Mouse (Mus musculus) cerebellum, postnatal 10 days (tissue): Measurements from ENCODE around the gene Mtg2.

Experiments used
- DNase-seq, 2 experiments: peaks; one replicate each; pipeline ENCODE4 v3.0.0; 2021; ENCODE audit warnings: mixed read lengths in 2 of 2

The Mtg2 gene

DNA sequence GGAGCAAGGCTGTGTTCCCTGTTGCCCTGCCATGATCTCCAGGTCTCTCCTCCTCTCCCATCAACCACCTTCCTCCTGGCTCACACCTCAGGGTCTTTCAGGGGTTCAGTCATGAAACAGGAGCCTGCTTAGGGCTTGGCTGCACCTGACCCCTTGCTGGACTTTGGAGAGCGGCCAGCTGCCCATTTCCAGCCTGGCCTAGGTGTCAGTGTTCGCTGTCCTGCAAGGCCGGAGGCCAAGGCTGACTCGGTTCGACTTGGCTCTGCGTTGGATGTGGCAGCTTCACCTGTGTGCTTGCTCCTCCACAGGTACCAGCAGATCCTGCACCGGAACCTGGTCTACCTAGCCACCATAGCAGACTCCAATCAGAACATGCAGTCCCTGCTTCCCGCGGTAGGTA, 17.4 kb upstream of the Mtg2 start:
- DNase-seq: no peak

DNA sequence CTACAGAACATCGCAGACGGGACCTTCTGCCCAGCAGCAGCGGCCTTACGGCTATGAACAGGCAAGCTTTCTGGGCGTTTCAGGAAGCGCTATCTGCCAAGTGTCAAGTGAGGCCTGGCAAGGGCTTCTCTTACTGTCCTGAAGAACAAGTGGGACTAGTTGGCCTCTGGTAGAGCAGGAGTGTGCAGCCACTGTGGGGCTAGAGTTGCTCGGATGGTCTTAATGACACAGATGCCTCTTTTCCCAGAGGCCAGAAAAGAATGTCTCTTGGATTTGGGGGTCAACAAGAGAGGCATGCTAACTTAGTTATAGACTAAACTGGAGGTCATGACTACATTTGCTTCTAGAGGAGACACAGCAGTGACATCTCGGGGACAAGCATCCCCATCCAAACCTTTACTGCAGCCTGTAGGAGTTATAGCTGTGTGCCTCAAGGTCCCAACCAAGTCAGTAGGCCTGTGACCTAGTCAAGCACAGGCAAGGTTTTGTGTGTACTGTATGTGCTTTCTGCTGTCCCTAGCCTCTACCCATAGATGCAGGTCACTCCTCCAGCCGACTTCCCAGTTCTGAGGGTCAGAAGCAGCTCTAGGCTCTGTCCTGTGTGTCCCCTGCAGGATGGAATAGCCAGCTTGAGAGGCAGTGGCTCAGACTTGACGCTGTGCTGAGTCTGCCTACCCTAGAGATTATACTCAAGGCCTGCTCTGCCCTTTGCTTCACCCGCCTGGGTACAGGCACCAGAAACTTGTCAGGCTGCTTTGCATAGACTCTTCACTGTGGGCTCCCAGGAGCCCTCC, 6.9 kb upstream of the Mtg2 start:
- DNase-seq: no peak

DNA sequence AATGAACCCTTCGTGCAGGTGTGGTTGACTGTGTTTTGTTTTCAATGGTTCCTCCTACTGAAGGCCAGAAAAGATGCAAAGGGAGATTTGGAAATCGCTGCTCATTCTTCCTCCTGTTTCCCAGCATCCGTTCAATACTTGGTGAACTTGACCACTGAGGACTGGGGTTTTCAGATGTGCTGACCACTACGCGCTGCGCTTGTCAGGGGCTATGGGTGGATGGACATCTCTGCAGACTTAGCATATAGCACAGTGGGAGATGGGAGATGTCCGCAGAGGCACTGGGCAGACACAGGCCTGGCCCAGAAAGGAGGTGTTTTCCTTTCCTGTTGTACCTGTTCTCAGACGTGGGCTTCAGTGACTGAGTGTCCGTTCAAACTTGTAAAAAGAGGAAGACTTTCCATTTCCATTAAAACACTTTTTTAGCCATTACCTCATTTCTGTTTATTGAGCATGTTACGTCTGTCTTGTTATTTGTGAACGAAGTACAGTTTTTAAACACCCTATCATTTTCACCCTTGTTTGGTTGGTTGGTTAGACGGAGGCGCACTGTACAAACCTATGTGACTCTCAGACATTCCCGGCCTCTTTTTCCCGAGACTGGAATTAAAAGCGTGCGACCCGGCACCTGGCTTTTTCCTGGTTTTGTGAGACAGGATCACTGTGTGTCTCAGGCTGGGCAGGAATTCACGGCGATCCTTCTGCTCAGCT, 463 bp upstream of the Mtg2 start:
- DNase-seq: peak in 1 of 2 experiments; percentile 21

DNA sequence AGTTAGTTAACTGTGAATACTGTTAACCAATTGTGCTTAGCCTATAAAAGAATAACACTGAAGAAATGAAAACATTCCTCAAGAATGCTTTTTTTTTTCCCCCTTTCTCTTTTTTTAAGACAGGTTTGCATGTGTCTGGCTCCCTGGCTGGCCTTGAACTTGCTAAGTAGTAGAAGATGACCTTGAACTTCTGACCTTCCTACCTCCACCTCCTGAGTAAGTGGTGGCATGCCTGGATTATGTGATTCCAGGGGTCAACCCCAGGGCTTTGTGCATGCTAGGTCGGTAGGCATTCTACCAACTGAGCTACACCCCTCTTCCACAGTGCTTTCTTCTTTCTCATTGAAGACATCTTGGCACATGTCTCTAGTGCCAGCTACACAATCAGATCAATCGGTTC, 1.3 kb downstream of the Mtg2 start:
- DNase-seq: no peak

DNA sequence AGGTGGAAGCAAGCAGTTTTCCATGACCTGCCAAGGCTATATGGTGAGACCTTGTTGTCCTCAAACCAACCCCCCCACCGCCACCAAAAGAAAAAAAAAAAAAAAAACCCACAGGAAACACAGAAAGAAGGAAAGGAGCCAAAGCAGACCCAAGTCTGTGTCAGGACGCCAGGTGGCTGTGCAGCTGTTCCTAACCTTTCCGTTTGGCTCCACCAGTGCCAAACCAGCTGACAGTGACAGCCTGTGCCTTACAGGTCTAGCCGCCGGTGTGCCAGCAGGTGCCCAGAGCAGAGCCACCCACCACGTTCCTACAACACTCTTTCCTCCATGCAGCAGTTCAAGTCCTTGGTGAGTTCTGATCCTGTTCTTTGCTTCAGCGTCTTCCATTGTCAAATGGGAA, 2.5 kb downstream of the Mtg2 start:
- DNase-seq: no peak

DNA sequence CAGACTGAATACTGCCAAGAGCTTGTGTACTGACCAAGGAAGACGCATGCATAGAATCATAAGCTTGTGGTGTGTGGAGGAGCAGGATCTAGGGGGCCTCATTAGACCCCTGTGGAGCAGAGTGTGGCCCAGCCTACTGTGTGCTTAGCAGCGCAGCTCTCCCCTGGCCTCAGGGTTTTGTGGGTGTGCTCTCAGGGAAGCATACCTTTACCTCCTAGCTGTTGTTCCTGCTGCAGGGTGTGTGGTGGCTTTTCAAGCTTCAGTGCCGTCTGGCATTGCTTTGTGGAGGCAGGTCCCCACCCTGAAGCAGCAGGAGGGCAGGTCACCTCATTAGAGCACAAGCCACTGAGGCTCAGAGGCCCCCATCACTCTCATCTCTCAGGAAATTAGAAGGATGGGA, 7.2 kb downstream of the Mtg2 start:
- no peak for DNase-seq

DNA sequence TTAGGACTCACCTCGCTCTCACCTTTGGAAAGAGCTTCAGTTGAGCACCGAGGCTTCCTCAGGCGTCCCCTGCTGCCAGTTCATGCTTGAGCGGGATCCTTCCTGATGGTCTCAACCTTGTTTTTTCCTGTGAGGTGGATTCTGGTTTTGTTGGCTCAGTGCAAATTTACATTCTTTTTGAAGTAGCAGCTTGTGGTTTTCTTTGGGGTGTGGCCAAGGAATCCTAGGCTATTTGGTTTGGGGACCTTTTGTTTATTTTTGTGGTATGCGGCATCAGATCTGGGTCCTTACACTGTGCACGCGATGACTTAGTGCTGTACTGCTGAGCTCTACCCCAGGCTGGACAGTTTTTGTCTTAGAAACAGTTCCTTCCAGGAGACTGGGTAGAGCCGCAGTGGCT, 10.3 kb downstream of the Mtg2 start:
- no peak for DNase-seq

DNA sequence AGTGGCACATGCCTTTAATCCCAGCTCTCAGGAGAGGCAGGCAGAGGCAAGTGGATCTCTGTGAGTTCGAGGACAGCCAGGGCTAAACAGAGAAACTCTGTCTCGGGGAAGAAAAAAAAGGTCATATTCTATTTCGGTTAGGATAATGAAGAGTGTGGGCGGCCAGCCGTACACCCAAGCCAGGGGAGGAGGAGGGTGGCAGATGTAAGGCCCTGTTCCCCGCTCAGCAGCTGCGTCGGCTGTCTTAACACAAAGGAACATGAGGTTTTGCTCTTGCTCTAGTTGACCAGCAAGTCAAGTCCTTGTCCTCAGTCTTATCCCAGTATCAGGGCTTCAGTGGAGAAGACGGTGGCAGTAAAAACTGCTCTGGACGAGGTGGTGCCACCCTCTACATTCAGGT, 12.7 kb downstream of the Mtg2 start:
- no peak for DNase-seq

DNA sequence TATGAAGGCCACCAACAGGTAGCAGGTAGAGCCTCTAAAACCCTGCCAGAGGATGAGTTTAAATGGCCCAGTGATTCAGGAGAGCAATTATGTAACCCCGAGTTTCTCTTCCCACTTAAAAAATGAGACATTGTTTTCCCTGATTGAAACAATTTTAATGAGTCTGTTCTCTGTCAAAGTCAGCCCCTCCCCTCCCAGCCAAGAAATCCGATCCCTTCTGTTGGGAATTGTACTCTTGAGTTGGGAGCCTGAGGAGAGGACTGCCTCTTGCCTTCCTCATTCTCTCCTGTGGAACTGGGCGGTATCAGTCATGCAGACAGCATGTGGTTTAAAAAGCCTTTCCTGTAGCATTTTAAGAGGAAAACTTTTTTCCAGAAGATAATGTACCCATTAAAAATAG, 14.2 kb downstream of the Mtg2 start:
- no peak for DNase-seq

DNA sequence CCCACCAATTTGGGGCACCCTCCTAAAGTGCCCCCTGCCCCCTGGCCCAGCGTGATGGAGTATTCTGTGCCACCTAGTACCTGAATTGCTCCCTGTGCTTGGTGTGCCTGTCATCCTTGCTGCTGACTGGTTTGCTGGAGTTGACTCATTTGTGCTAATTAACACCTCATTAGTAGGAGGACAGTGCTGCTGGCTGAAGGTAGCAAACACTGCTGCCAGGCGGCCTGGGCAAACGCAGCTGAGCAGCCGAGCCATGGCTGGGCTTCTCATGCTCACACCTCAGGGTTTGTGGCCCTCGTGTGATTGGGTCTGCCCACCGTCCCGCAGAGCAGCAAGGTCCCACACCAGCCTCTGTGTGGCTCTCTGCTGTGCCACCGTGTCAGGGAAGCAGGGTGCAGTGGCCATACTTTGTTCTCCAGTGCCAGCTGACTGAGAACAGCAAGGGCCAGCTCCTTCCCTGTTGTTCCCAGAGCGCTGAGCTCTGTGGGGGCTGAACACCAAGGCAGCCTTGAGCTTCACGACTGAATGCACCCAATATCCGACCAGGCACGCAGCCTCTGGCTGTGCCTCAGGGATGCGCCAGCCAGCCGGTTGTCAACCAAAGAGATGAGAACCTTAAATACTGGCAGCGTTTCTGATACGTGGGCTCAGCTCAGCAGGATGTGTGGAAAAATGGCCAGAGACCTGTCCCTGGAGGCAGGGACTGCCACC, 15.7 kb downstream of the Mtg2 start:
- DNase-seq: peak; percentile 69

DNA sequence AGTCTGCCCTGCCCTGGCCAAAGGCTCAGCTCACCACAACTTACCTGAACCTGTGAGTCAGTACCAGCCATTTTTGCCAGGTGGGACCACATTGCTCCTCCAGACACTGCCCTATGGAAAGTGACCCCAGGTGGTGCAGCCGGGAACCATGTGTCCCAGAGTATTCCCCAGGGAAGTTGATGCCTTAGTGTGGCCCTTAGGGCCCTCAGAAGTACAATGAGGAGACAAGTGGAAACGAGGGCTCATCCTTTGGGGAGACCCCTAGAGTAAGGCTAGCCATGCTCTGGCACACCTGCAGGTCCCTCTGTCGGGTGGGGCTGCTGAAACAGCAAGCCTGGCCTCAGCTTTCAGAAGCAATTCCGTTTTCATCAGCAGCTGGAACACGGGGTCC, 16.2 kb downstream of the Mtg2 start:
- no peak for DNase-seq

DNA sequence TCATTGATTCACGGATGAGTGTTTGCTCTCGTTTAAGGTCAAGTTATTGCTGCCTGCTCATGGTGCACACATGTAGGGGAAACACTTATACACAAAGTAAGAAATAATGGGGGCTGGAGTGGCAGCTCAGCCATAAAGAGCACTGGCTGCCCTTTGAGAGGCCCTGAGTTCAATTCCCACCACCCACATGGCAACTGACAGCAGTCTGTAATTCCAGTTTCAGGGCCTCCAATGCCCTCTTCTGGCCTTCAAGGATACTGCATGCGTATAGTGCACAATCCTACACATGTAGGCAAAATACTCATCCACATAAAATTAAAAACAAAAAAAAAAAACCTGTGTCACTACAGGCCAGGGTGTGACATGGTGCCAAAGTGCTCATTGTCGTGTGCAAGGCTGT, 17.1 kb downstream of the Mtg2 start:
- DNase-seq: no peak

DNA sequence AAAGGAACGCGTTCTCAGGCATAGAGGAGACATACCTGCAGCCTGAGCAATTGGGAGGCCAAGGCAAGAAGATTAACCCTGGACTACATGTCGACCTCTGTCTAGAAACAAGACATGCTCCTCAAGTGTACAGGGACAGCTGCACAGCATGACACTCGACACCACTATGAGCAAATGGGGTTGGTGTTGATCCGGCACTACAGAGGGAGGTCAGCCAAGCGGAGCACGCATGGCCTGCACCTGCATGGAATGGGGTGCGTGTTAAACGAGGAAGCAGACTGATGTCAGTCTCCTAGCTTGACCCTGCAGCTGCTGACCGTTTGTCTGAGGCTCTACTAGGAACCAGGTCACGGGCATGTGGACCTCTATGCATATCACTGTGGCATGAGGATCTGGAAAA, 19.9 kb downstream of the Mtg2 start:
- no peak for DNase-seq

DNA sequence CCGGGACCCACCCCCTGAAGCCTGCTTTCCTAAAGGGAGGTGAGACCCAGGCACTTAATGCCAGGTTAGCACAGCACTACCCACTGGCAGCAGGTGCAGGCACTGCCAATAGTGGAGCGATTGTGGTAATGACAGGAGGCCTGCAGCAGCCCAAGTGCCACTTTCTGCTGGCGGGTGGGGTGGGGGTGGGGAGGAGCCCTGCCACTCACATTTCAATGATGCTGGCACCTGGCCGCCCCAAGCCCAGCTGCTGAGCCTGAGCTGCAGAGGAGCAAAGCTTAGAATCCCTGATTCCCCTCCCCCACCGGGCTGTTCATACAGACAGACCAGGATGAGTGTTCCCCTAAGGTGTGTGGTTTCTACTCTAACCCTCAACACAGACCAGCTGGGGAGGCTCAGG, 25.3 kb downstream of the Mtg2 start:
- DNase-seq: peak in 1 of 2 experiments; percentile 46

DNA sequence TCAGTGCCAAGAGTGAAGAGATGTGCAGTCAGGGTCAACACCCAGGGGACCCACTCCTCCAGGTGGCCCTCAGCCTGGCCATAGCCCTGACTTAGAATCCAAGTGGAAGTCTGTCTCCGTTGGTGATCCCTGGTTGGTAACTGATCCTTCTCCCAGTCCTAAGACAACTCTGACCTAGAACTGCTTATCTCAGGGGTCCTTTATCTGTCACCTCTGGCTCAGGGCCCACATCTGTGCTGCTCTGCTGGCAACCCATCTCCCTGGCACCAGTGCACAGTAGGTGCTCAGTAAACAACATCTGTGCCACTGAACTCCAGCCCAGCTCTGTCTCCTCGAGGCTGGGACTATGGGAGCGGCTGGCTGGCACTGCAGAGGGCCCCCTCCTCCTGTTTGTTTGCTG, 27.2 kb downstream of the Mtg2 start:
- DNase-seq: peak; percentile 47 to 48

DNA sequence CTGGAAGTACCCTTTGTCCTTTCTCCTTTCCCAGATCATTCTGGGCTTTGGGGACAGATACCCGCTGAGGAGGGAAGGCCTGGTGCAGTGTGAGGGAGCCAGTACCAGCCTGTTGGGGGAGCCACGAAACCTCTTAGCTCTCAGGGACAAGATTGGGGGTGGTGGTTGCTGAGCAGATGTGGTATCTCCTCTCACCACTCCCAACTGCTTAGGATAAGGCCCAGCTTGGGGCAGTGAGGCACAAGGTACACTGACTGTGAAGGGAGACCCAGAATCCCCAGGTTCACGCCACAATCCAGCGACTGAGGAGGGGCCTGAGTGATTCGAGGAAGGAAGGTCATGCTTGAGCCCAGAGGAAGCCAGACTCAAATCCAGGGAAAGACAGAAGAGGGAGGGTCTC, 27.8 kb downstream of the Mtg2 start:
- no peak for DNase-seq

DNA sequence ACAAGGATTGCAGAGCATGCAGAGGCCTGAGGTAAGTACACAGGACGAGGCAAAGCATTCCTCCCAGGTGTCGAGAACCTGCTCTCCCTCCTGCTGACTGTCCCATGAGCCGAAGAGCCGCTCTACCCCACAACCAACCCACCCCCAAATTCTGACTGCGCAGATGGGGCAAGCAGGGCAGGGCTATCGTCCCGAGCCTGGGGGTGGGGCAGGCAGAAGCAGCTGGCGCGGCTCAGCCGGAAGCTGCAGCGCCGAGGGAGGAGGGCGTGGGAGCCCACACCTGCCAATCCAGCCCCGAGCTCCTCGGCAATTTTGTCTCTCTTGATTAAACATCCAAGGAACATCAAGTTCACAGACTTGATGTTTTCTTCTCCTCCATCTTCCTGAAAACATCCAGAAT, 29.1 kb downstream of the Mtg2 start:
- DNase-seq: peak; percentile 33 to 44

DNA sequence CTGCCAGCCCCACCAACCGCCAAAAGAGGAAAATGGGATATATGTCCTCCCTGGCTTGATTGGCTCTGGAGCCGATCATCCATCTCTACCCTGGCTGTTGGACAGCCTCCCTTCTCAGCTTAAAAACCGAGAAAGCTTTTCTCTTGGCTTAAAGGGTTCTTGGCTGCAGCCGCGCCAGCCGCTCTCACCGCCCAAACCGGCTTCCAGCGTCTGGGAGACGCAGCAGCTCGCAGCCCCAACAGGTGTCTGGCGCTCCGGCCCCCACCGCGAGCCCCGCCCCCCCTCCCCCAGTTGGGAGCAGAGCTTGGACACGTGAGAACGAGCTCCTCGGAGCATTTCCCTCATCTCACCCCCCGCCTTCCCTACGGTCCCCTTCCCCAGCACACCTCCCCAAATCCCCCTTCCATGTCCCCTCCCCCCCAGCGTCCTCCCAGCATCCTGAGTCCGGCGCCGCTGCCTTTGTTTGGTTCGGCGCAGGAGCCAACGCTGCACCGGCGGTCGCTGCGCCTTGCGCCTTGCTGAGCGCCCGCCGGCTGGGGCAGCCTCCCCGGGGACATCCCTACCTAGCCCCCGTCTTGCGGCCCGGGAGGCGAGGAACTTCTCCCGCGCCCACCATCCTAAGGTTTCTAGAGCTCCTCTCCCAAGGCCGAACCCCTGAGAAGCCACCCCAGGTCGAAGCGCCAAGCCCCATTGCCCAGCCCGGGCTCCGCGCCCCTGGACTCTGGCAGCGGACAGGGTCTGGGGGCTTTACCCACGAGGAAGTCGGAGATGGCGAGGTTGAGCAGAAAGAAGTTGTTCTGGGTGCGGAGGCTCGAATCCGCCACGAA, 33.0 kb downstream of the Mtg2 start:
- DNase-seq: peak; percentile 50 to 52

DNA sequence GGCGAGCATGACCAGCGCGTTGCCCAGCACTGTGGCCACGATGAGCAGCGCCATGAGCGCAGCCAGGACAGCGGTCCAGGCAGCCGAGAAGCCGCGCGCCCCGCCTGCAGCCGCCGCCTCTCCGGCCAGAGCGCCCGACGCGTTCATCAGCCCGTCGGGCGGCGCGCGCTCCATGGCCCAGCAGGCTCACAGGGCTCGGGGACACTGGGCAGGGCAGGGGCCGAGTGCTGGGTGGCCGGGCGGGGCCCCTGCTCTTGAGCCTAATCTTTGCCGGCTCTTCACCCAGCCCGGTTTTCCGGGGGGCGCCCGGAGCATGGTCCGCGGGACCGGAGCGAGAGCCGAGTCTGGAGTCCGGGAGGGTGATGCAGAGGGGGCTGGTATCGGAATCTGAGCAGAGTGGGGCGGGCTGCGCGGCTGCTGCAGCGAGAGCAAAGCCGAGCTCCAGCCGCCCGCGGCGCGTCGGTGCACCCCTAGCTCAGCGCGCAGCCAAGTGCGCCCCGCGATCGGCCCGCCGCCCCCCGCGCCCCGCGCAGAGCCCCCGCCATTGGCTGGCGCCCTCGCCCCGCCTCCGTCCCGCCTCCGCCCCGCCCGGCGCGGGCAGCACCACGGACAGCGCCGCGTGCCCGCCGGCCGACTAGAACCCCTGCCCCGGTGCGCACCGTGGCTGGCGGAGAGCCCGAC, 33.7 kb downstream of the Mtg2 start, which contains the start of gene Hrh3:
TSS of gene Hrh3 (minus strand) at position 511 of the 681 bp plus-strand sequence.
- peak; percentile 74 to 82 for DNase-seq

DNA sequence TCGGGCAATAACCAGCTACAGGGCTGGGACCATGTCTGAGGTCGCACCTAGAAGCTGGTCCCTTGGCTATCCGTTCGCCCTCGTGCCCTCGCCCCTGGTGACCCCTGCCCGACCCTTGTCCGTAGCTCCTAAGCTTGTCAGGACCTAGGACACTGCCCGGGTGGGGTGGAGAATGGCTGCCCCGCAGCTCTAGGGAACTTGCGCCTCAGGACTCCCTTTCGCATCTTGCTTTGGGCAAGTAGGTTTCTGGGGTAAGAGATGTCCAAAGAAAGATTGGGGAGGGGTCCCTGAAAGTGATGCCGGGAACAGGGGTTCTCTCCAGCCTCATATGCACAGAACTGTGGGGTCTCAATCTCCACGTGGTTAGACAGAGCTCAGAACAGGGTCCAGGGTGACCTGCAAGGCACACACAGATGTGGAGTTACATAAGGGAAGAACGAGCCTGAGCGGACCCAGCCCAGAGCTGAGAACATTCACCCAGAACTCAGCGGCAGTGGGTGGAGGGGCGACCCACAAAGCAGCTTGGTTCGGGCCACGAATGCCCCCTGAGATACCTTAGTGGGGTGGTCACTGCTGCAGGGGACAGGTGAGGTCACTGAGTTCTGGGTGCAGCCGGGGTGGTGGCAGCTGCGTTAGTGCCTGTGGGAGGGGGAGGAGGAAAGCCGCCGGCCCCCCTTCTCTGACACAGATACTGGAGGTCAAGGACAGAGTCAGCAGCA, 34.4 kb downstream of the Mtg2 start:
- no peak for DNase-seq

DNA sequence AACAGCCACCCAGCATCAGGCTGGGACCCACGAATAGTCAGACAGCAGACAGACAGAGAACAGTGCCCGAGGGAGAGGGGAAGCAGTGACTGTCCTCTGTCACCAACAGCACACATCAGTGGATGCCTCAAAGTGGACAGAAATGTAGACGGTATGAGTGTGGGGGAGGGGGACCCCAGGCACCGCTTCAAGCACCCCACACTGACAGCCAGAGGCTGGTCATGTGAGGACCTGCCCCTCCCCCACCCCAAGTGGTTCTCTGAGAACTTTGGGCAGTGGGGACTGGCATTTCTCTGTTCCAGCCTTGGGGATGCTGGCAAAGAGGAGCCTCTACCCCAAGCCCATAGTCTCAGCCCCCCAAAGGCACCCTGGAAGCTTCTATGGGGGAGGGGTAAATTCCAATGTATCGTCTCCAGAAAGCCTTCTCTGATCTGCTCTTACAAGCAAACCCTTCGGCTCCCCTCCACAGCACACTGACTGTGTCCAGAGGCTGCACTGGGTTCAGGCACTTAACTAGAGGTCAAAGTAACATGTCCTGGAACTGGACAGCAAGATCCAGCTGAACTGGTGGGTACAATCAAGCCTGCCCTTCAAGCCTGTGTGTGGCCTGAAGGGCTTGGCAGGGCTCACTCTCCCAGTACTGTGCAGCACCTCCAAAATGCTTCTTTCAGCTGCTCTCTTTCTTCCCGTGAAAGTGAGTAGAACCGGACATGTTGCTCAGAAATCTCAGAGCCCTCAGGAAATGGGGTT, 35.2 kb downstream of the Mtg2 start:
- peak in 1 of 2 experiments; percentile 39 for DNase-seq
